Mouse (Mus musculus): Measurements from ENCODE around the gene Rab30. TPM values are rescaled to one million over a fixed set of nuclear protein-coding genes. Genes with fewer than 3 reads are reported as not detected.
A peak's percentile ranks its signal among the peaks of the same experiment; 100 is the strongest.

The Rab30 gene
- polyA plus RNA-seq, 1 experiment from 2014 or later, result 6.6 TPM

GRCm38 (mm10) chr7:92817886-92818285, 76.5 kb downstream of the Rab30 start:
- Histone ChIP-seq H3K36me3 (ENCODE audit: control insufficient read depth, insufficient read depth, low read length) (no peaks in the 10 kb centered on the region), H3K4me3 (ENCODE audit: low read length) (no peak overlapping the region), H3K27me3 (ENCODE audit: control insufficient read depth, insufficient read depth, low read length) (no peaks in the 10 kb centered on the region), H3K9me3 (ENCODE audit: control insufficient read depth, low read length) (no peaks in the 10 kb centered on the region), H3K9ac (ENCODE audit: low read depth, low read length) (no peak overlapping the region), H3K4me1 (ENCODE audit: control insufficient read depth, insufficient read depth, low read length) (no peaks in the 10 kb centered on the region), H3K4me2 (replicated peaks; ENCODE audit: low read depth, low read length) (no peak overlapping the region), H3K27ac (ENCODE audit: low read depth, low read length) (no peak overlapping the region)
- ATAC-seq (ENCODE audit: low FRiP score, low TSS enrichment), result no peak
- WGBS, result 87% methylated on average over 9 of the region's 9 CpGs

- Histone ChIP-seq H3K4me1 (ENCODE audit: control insufficient read depth, insufficient read depth, low read length) (no peaks in the 10 kb centered on the region), H3K9me3 (ENCODE audit: control insufficient read depth, low read length) (no peaks in the 10 kb centered on the region), H3K9ac (ENCODE audit: low read depth, low read length) (no peak overlapping the region), H3K27ac (ENCODE audit: low read depth, low read length) (no peak overlapping the region), H3K36me3 (ENCODE audit: control insufficient read depth, insufficient read depth, low read length) (no peaks in the 10 kb centered on the region), H3K27me3 (ENCODE audit: control insufficient read depth, insufficient read depth, low read length) (no peaks in the 10 kb centered on the region), H3K4me2 (replicated peaks; ENCODE audit: low read depth, low read length) (no peak overlapping the region), H3K4me3 (ENCODE audit: low read length) (no peak overlapping the region)
- ATAC-seq (ENCODE audit: low FRiP score, low TSS enrichment), result no peak
- WGBS, result 76% methylated on average over 11 of the region's 11 CpGs
Measured at GRCm38 (mm10) chr7:92819656-92820055, 78.3 kb downstream of the Rab30 start.

- no peak for ATAC-seq (ENCODE audit: low FRiP score, low TSS enrichment)
- H3K27ac ChIP-seq (ENCODE audit: low read depth, low read length), result no peak overlapping the region
Measured at GRCm38 (mm10) chr7:92820410-92820809, 79.0 kb downstream of the Rab30 start.

GRCm38 (mm10) chr7:92820941-92821465, 79.6 kb downstream of the Rab30 start:
- no peak overlapping the region for H3K4me3 ChIP-seq (ENCODE audit: low read length)
- no peak for ATAC-seq (ENCODE audit: low FRiP score, low TSS enrichment)
- WGBS, result 76% methylated on average over 7 of the region's 7 CpGs
- H3K27ac ChIP-seq (ENCODE audit: low read depth, low read length), result no peak overlapping the region
- no peak overlapping the region for H3K9ac ChIP-seq (ENCODE audit: low read depth, low read length)
- no peaks in the 10 kb centered on the region for H3K4me1 ChIP-seq (ENCODE audit: control insufficient read depth, insufficient read depth, low read length)
- no peaks in the 10 kb centered on the region for H3K27me3 ChIP-seq (ENCODE audit: control insufficient read depth, insufficient read depth, low read length)
- H3K9me3 ChIP-seq (ENCODE audit: control insufficient read depth, low read length), result no peaks in the 10 kb centered on the region
- no peak overlapping the region for H3K4me2 ChIP-seq (replicated peaks; ENCODE audit: low read depth, low read length)
- no peaks in the 10 kb centered on the region for H3K36me3 ChIP-seq (ENCODE audit: control insufficient read depth, insufficient read depth, low read length)

More at GRCm38 (mm10) chr7:92820410-92820809, 79.0 kb downstream of the Rab30 start:
- H3K36me3 ChIP-seq (ENCODE audit: control insufficient read depth, insufficient read depth, low read length), result no peaks in the 10 kb centered on the region
- no peaks in the 10 kb centered on the region for H3K4me1 ChIP-seq (ENCODE audit: control insufficient read depth, insufficient read depth, low read length)
- H3K9me3 ChIP-seq (ENCODE audit: control insufficient read depth, low read length), result no peaks in the 10 kb centered on the region
- H3K4me2 ChIP-seq (replicated peaks; ENCODE audit: low read depth, low read length), result no peak overlapping the region
- 95% methylated on average over 1 of the region's 1 CpGs for WGBS
- no peak overlapping the region for H3K9ac ChIP-seq (ENCODE audit: low read depth, low read length)
- H3K27me3 ChIP-seq (ENCODE audit: control insufficient read depth, insufficient read depth, low read length), result no peaks in the 10 kb centered on the region
- H3K4me3 ChIP-seq (ENCODE audit: low read length), result no peak overlapping the region

GRCm38 (mm10) chr7:92821871-92822270, 80.5 kb downstream of the Rab30 start:
- Histone ChIP-seq H3K27ac (ENCODE audit: low read depth, low read length) (no peak overlapping the region), H3K9me3 (ENCODE audit: control insufficient read depth, low read length) (no peaks in the 10 kb centered on the region), H3K4me2 (replicated peaks; ENCODE audit: low read depth, low read length) (no peak overlapping the region), H3K9ac (ENCODE audit: low read depth, low read length) (no peak overlapping the region), H3K36me3 (ENCODE audit: control insufficient read depth, insufficient read depth, low read length) (no peaks in the 10 kb centered on the region), H3K4me3 (ENCODE audit: low read length) (no peak overlapping the region), H3K4me1 (ENCODE audit: control insufficient read depth, insufficient read depth, low read length) (no peaks in the 10 kb centered on the region), H3K27me3 (ENCODE audit: control insufficient read depth, insufficient read depth, low read length) (no peaks in the 10 kb centered on the region)
- no peak for ATAC-seq (ENCODE audit: low FRiP score, low TSS enrichment)
- WGBS, result 49% methylated on average over 4 of the region's 4 CpGs

GRCm38 (mm10) chr7:92822409-92823101, 81.2 kb downstream of the Rab30 start:
- no peak overlapping the region for H3K9ac ChIP-seq (ENCODE audit: low read depth, low read length)
- H3K4me1 ChIP-seq (ENCODE audit: control insufficient read depth, insufficient read depth, low read length), result no peaks in the 10 kb centered on the region
- H3K36me3 ChIP-seq (ENCODE audit: control insufficient read depth, insufficient read depth, low read length), result no peaks in the 10 kb centered on the region
- no peak overlapping the region for H3K4me2 ChIP-seq (replicated peaks; ENCODE audit: low read depth, low read length)
- no peaks in the 10 kb centered on the region for H3K27me3 ChIP-seq (ENCODE audit: control insufficient read depth, insufficient read depth, low read length)
- 0 out of 2 replicates have a peak, but pooled peaks have one; percentile 46 for ATAC-seq (ENCODE audit: low FRiP score, low TSS enrichment)
- no peak overlapping the region for H3K4me3 ChIP-seq (ENCODE audit: low read length)
- no peaks in the 10 kb centered on the region for H3K9me3 ChIP-seq (ENCODE audit: control insufficient read depth, low read length)
- 41% methylated on average over 1 of the region's 1 CpGs for WGBS
- no peak overlapping the region for H3K27ac ChIP-seq (ENCODE audit: low read depth, low read length)

- no peak overlapping the region for H3K9ac ChIP-seq (ENCODE audit: low read depth, low read length)
- no peak for ATAC-seq (ENCODE audit: low FRiP score, low TSS enrichment)
- WGBS, result 92% methylated on average over 3 of the region's 3 CpGs
- no peaks in the 10 kb centered on the region for H3K36me3 ChIP-seq (ENCODE audit: control insufficient read depth, insufficient read depth, low read length)
- H3K9me3 ChIP-seq (ENCODE audit: control insufficient read depth, low read length), result no peaks in the 10 kb centered on the region
- no peak overlapping the region for H3K27ac ChIP-seq (ENCODE audit: low read depth, low read length)
- no peaks in the 10 kb centered on the region for H3K27me3 ChIP-seq (ENCODE audit: control insufficient read depth, insufficient read depth, low read length)
- no peak overlapping the region for H3K4me2 ChIP-seq (replicated peaks; ENCODE audit: low read depth, low read length)
- no peak overlapping the region for H3K4me3 ChIP-seq (ENCODE audit: low read length)
- H3K4me1 ChIP-seq (ENCODE audit: control insufficient read depth, insufficient read depth, low read length), result no peaks in the 10 kb centered on the region
Measured at GRCm38 (mm10) chr7:92826248-92826647, 84.8 kb downstream of the Rab30 start.

GRCm38 (mm10) chr7:92827981-92828380, 86.6 kb downstream of the Rab30 start:
- H3K27ac ChIP-seq (ENCODE audit: low read depth, low read length), result no peak overlapping the region
- no peaks in the 10 kb centered on the region for H3K9me3 ChIP-seq (ENCODE audit: control insufficient read depth, low read length)
- no peaks in the 10 kb centered on the region for H3K36me3 ChIP-seq (ENCODE audit: control insufficient read depth, insufficient read depth, low read length)
- no peak; the same call in 1 of the 2 replicates for ATAC-seq (ENCODE audit: low FRiP score, low TSS enrichment)
- WGBS, result 59% methylated on average over 3 of the region's 3 CpGs
- H3K27me3 ChIP-seq (ENCODE audit: control insufficient read depth, insufficient read depth, low read length), result no peaks in the 10 kb centered on the region
- H3K4me1 ChIP-seq (ENCODE audit: control insufficient read depth, insufficient read depth, low read length), result no peaks in the 10 kb centered on the region
- H3K9ac ChIP-seq (ENCODE audit: low read depth, low read length), result no peak overlapping the region
- H3K4me2 ChIP-seq (replicated peaks; ENCODE audit: low read depth, low read length), result no peak overlapping the region
- no peak overlapping the region for H3K4me3 ChIP-seq (ENCODE audit: low read length)

- no peaks in the 10 kb centered on the region for H3K27me3 ChIP-seq (ENCODE audit: control insufficient read depth, insufficient read depth, low read length)
- no peak overlapping the region for H3K9ac ChIP-seq (ENCODE audit: low read depth, low read length)
- H3K4me1 ChIP-seq (ENCODE audit: control insufficient read depth, insufficient read depth, low read length), result no peaks in the 10 kb centered on the region
- H3K36me3 ChIP-seq (ENCODE audit: control insufficient read depth, insufficient read depth, low read length), result no peaks in the 10 kb centered on the region
- WGBS, result 92% methylated on average over 6 of the region's 6 CpGs
- no peak overlapping the region for H3K4me3 ChIP-seq (ENCODE audit: low read length)
- H3K9me3 ChIP-seq (ENCODE audit: control insufficient read depth, low read length), result no peaks in the 10 kb centered on the region
- no peak overlapping the region for H3K27ac ChIP-seq (ENCODE audit: low read depth, low read length)
- ATAC-seq (ENCODE audit: low FRiP score, low TSS enrichment), result no peak
- H3K4me2 ChIP-seq (replicated peaks; ENCODE audit: low read depth, low read length), result no peak overlapping the region
Measured at GRCm38 (mm10) chr7:92832395-92832794, 91.0 kb downstream of the Rab30 start.
